Mouse (Mus musculus): ENCODE measurements around the gene Arrdc2.
"Not testable (repeated sequence)": the region's sequence is repeated elsewhere in the genome, so short reads cannot be mapped to it uniquely, and the experiment has no call there.

The Arrdc2 gene

DNA sequence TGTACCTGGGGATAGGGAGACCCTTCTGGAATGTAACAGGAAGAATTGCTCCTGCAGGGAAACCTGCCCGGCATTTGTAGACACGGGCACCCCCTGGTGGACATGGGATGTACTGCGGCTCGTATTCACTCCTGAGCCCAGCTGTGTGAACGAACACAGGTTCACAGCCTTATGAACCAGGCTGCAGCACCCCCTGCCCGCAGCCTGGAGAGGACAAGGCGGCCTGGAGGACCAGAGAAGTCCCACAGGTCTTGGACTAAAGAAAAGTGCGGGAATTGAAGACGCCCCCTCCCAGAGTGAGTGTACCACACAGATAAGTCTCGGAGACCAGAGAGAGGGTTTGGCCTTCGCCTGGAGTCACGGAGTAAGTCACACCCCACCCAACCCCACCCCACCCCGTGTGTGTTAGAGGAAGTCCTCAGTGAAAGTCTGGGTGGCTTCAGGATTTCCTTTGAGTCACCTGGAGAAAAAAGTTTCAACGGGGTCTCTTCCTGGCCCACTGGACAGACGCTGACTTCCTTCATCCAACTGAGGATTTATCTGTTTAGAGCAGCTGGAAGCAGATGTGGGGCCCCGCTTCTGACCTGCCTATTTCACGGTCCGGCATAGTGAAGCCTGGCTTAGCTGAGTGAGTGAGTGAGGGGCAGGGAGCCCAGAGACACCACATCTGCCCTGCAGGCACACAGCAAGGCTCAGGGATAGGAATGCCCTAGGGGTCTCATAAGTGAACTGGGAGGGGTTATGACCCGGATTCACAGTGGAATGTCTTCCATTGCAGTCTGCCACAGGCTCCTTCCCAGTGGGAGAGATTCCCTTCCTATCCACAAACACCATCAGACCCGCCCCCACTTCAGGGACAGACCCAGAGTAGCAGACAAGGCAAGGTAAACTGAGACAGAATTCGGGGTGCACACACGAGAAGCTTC, 1.9 kb upstream of the Arrdc2 start:
- DNase-seq (ENCODE audit: low spot score in 2 of 2): peak; percentile 78 to 87

DNA sequence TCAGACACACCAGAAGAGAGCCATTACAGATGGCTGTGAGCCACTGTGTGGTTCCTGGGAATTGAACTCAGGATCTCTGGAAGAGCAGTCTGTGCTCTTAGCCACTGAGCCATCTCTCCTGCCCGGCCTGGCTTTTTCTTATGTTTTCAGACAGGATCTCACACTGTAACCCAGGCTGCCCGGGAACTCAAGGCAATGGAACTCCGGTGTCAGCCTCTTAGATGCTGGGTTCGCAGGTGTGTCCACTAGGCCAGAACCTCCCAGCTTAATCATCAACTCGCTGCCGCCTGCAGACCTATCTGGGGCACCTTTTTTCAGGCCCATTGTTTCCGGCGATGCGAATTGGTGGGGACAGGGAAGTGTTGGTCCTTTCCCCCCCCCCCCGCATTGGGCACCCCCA, 1.1 kb upstream of the Arrdc2 start:
- DNase-seq (ENCODE audit: low spot score in 2 of 2): peak in 1 of 2 experiments; percentile 27

DNA sequence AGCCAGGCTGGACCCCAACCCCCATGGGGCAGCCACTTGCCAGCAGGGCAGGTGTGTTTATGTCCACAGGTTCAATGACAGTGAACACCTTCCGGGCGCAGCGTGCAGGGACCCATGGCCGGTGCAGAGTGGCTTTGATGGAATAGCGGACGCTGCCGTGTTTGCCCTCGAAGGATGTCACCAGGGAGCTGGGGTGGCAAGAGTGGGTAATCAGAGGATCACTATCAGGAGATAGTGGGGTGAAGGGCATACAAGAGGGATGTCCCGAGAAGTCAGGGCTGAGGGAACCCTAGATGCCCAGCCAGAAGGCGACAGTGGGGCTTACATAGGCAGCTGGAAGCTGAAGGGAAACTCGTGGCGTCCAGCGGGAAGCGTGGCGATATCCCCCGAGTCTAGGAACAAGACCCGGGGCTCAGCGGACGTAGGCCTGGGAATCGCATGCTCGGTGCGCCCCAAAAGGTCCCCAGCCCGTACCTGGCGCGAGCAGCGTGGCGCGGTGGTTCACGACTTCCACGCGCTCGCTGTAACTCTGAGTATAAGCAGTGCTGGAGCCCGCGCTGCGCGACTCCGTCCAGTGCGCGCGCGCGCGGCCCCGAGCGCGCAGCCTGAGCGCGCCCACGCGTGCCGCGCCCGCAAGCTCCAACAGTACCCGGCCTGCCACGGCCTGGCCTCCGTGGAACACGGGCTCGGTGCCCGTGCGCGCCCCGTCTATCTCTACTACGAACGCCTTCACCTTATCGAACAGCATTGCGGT, 689 bp downstream of the Arrdc2 start:
- no peak for DNase-seq (ENCODE audit: low spot score in 2 of 2)

DNA sequence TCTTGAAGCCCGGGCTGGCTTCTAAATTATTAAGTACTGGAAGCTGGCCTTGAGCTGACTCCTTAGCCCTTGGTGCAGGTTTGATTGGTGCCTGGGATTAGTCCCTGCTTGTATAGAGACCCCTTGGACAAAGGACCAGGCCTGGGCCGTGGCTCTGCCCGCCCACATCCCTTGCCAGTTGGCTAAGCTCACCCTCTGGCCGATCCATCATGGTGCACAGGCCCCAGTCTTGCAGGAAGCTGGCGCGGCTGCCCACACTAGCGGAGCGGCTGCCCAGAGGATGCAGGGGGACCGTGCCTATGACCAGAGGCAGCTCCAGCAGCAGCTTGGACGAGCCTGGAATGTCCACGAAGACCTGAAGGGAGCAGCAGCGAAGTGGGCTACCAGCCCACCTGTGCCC, 2.9 kb downstream of the Arrdc2 start:
- DNase-seq (ENCODE audit: low spot score in 2 of 2): no peak

DNA sequence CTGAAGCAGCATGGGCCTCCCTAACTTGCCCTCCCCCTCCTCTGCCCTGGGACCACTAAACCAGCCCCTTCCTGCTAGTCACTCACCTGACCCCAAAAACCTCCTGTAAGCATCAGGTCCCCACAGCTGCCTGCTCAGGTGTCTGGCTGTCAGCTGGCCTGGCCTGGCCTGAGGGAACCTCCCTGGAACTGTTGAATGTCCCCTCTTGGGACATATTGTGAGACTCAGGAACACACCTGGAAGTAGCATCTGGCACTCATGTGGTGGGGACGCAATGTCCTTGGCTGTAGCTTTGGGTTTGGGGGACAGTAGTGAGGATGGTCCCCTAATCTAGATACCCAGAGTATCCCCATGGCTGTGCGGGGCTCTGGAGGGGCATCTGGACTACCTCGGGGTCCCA, 5.4 kb downstream of the Arrdc2 start:
- no peak for DNase-seq (ENCODE audit: low spot score in 2 of 2)

DNA sequence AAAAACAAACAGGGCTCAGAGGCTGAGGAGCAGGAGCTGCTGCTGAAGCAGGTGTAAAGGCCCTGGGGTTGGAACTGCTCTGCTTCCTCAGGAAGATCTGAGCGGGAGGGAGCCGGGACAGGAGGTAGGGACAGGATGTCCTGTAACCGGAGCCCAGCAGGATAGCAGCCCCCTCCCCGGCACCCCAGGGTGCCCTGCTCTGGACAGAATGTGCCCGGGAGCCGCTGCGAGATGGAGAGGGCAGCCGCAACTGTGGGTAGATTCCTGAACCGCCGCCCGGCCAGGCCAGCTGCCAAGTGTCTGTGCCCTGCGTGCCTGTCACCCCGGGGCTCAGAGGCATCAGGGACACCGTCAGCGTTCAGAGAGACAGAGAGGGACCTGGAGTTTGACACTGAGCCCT, 6.0 kb downstream of the Arrdc2 start:
- no peak for DNase-seq (ENCODE audit: low spot score in 2 of 2)

DNA sequence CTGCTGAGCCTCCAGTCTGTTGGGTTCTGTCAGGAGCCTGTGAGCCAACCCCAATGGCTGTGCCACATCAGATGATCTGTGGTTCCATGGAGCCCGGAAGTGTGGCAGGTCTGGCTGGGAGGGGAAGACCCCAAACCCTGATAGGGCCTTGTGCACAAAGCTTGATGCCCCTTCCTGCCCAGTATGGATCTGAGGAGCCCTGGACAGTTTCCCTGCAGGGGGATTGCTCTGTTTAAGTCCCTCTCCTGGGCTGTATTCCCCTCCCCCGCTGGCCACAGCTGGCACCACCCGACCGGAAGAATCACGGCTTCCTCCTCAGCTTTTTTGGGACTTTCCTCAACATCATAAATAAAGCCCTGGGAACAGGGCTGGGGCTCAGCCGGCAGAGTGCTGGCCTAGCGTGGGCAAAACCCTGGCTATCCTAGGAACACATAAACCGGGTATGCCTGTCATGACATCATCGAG, 6.5 kb downstream of the Arrdc2 start:
- peak; percentile 45 to 46 for DNase-seq (ENCODE audit: low spot score in 2 of 2)

DNA sequence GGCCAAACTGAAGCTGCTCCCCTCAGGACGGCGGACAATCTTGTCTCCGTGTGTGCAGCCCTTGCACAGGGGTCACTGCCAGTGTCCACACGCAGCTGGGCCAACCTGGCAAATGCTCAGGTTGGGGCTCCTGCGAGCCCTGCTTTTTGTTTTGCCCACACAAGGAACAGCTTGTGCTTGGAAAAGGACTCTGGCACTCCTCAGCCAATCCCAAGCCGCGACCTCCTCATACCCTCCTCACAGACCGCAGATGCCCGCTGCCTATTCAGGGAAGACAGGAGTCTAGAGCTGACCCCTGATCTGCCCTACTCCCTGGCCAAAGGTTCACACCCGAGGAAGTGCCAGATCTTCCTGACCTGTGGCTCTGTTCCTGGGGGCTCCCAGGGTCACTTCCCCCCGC, 7.1 kb downstream of the Arrdc2 start:
- no peak for DNase-seq (ENCODE audit: low spot score in 2 of 2)

DNA sequence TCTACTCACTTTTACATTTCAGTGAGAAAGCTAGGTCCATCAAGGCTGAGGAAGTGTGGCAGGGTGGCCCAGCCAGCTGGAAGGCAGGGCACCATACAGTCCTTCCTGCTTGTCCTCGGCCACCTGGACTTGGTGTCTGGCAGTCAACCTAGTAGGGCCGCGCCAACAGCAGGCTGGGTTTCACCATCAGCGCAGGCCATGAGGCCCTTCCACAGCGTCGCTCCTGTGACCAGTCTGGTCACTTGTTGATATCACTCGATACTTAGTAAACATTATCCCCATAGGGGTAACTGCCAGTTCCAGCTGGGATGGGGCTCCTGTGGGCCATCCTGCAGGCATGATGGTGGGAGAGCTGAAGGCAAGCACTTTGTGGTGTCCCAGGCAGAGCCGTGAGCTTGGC, 8.0 kb downstream of the Arrdc2 start:
- no peak for DNase-seq (ENCODE audit: low spot score in 2 of 2)

DNA sequence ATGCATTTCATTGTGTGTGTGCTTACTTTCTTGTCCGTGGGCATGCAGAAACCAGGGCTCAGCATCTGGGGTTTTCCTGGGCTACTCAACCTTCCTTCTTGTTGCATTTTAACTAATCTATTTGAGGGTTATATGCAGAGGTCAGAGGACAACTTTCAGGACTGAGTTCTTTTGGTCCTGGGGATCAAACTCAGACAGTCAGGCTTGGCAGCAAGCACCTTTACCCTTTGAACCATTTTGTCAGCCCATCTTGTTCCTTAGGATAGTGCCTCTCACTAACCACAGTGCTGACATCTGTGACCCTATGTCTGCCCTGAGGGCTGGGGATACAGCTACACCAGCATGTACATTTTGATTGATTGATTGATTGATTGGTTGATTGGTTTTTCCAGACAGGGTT, 11.7 kb downstream of the Arrdc2 start:
- DNase-seq (ENCODE audit: low spot score in 2 of 2): no peak

DNA sequence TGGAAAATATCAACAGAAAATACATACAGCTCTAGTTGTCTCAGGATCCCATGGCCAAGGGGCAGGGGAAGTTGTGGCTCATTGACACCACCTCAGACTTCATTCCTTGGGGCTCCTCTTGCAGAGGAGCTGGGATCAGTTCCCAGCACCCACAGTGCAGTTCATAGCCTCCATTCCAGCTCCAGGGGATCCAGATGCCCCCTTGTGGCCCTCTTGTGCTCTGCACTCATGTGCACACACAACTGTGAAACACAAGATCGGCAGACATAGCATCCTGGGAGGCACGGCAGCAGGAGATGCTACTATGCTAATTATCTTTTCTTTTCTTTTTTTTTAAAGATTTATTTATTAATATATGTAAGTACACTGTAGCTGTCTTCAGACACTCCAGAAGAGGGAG, 12.5 kb downstream of the Arrdc2 start:
- DNase-seq (ENCODE audit: low spot score in 2 of 2): no peak

DNA sequence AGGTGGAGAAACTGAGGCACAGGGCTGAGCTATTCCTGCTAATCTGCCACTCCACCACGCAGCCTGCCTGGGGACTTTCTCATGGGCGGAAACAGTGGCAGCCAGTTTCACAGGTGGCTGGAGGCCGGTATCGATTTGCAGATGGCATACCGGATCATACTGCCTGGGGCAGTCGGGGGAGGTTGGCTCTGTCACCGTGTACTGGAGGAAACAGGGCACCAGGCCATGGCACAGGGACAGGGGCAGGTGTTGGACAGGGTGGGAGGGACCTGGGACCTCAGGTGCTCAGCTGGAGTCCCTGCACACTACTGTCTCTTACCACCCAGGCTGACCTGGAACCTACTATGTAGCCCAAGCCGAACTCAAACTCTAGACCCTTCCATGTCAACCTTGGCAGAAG, 13.7 kb downstream of the Arrdc2 start:
- no peak for DNase-seq (ENCODE audit: low spot score in 2 of 2)

DNA sequence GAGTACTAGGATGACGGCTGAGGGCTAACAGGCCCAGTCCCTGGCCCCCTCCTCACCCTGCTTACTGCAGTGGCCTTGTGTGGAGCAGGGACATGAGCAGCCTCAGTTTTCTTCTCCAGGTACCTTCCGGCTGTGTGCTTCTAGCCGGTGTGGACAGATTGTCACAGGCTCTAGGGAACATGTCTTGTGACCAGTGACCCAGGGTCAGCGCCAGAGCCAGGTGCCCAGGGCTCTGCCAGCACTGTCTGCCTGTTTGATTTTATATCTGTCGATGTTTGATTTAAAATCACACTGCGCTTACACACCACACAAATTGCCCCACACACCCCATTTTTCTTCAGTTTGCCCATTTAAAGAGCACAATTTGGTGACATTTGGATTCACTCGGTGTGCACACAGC, 15.7 kb downstream of the Arrdc2 start:
- DNase-seq (ENCODE audit: low spot score in 2 of 2): no peak

DNA sequence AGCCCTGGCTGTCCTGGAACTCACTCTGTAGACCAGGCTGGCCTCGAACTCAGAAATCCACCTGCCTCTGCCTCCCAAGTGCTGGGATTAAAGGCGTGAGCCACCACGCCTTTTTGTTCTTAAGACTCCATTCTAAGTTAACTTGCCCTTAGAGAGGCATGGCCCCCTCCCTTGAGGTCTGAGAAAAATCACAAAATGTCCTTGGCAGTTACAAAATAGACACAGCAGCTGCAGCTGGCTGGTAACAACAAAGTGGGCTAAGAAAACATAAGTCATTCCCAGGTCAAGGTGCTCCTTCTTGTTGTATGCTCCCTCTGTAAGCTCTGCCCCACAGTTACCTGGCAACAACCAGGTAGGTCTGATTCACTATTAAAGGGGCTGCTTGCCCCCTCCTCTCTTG, 16.9 kb downstream of the Arrdc2 start:
- not testable (repeated sequence) for DNase-seq (ENCODE audit: low spot score in 2 of 2)

DNA sequence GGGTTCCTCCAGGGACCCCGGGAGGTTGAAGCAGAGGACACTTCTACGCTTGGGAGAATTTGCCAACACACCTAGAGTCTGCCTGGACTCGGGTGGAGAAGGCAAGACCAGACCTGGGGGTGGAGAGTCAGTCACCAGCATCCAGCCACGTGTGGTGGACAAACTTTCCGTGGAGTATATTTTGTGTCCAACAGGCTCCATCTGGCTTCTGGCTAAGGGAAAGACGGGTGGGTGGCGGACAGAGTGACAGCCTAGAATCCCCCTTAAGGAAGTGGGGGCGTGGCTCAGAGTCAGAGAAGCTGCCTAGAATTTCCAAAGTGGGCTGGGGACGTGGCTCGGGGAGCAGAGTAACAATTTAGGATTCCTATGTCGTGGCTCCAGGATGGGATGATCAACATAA, 17.5 kb downstream of the Arrdc2 start:
- DNase-seq (ENCODE audit: low spot score in 2 of 2): no peak

DNA sequence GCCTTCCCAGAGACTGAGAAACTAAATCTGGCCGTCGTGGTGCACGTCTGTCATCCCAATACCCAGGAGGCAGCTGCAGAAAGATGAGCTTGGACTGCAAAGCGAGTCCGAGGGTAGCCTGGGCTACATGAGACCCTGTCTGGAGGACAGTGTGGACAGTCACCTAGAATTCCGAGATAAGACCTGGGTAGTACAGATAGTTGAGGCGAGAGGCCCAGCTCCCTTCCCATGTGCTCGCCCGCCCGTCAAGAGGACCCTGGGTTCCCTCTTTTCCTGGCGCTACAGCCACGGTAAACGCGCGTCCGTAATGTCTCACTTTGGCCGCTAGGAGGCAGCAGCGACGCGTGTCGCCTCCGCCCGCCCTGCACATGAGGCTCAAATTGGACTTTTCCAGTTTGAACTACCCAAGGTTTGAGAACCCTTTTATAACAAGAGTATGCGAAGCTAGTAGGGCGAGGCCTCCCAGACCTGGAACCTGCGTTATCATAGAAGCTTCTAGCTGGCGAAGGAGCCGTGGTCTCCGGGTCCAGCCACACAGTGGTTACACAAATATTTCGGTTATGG, 18.0 kb downstream of the Arrdc2 start:
- DNase-seq (ENCODE audit: low spot score in 2 of 2): peak; percentile 56 to 64

DNA sequence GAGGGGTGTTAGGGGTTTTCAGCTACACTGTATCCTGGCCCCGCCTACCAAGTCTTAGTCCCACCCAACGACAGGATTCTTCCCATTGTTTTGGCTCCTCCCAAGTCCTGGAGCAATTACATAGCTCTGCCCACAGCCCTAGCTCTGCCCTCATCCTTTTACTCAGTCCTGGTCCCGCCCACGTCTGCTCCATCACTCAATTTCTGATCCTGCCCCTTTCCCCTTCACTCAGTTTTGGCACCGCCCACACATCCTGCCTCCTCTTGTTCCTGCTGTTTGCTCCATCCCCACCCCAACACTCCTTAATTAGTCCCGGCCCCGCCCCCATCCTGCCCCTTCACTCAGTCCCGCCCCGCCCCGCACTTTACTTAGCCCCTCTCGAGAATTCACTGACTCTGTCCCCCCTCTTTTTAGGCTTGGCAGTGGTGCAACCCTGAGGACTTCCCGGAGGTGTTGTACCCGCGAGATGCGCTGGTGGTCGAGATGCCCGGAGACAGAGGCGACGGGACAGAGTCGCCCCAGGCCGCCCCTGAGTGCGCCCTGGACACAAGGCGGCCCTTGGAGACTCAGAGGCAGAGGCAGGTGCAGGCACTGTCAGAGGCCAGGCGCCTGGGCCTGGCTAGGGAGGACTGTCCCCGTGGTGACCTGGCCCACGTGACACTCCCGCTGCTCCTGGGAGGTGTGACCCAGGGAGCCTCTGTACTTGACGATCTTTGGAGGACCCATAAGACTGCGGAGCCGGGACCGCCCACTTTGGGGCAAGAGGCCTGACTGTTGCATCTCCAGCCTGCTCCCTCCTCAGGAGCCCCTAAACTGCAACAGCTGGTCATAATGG, 19.2 kb downstream of the Arrdc2 start:
- no peak for DNase-seq (ENCODE audit: low spot score in 2 of 2)

DNA sequence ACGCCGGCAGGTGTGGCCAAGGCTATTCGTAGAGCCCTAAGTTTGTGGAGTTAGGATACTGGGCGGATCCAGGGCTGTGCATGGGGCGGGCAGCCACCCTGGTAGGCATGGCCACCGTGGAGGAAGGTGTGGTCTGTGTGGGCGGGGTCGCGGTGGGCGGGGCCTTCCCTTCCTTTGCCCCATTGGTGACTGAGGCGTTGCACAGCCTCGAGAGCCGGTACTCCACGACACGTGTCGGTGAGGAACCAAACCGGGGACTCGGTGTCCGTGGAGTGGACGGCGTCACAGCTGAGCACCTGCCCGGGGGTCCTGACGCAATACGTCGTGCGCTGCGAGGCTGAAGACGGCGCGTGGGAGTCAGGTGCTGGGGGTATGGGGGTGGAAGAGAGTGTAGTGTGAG, 22.8 kb downstream of the Arrdc2 start:
- DNase-seq (ENCODE audit: low spot score in 2 of 2): peak; percentile 49 to 51

DNA sequence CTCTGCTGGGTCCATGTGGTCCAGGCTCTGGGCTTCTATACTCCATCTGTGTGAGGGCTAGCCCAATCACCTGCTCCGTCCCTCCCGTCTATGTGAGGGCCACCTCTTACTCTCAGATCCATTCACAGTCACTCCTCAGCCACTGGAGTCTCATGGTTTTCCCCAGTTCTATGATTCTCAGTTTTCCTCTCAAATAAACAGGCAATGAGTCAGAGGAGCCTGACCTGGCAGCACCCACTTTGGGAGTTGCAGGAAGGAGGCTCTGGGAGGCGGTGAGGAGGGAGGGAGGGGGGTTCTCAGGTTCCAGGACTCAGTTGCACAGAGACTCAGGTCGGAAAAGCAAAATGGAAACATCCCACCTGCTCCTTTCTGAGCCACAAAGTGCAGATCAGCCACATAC, 26.6 kb downstream of the Arrdc2 start:
- DNase-seq (ENCODE audit: low spot score in 2 of 2): no peak

DNA sequence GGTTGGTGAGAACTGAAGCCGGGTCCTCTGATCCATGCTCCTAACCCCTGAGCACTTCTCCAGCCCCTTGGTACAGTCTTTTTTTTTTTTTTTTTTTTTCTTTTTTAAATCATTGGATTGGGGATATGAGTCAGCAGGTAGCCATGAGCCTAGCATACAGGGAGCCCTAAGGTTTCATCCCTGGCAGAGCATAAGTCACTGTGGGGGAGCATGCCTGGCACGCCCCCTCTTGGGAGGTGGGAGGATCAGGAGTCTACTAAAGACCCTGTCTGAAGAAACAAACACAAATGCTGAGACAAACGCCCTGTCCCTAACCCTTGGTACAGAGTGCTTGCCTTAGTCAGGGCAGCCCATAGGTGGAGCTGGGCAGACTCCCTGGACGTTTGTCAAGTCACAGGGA, 27.5 kb downstream of the Arrdc2 start:
- DNase-seq (ENCODE audit: low spot score in 2 of 2): no peak

DNA sequence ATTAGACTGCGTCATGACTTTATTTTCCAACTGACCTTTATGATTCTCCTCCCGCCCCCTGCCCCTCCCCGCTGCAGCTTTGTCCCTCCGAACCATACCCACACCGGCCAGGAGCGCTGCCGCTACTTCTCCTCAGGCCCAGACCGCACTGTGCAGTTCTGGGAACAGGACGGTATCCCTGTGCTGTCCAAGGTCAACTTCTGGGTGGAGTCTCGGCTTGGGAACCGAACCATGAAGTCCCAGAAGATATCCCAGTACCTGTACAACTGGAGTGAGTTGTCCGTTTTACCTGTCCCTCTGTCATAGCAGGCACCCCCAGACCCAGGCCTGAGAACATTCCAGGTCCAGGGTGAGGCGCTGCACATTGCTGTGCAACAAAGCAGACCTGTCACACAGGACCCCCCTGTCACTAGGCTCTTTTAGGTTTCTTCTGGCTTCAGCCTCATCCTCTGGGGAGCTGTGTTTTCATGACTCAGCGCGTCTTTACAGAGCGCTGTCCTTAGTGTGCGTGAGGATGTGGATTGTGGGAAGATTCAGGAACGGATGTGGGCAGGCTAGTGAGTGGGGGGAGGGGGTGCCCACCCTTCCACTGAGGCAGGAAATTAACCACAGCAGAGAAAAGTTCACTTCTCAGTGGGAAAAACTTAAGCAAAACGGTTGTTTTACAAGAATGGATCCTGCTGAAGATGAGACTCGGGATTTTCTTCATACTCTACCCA, 28.4 kb downstream of the Arrdc2 start:
- no peak for DNase-seq (ENCODE audit: low spot score in 2 of 2)

Data from spleen, postnatal 36 days (tissue).